Mouse (Mus musculus) cortical plate, adult 2 months (tissue): Measurements from ENCODE around the gene Cavin2.

Source experiments
- CTCF ChIP-seq: fragments of 200-500 bp; IDR thresholded peaks from 2 replicates; pipeline ENCODE4 v1.5.1; 2011; ENCODE audit warnings: mild to moderate bottlenecking, control low read depth, low read length; ENCODE audit not compliant: insufficient read depth; ENCODE audit errors: extremely low read depth
- POLR2A ChIP-seq: fragments of 200-500 bp; IDR thresholded peaks from 2 replicates; pipeline ENCODE4 v1.6.1; 2011; ENCODE audit warnings: mild to moderate bottlenecking, low read length, control low read depth; ENCODE audit not compliant: insufficient read depth; ENCODE audit errors: extremely low read depth

DNA sequence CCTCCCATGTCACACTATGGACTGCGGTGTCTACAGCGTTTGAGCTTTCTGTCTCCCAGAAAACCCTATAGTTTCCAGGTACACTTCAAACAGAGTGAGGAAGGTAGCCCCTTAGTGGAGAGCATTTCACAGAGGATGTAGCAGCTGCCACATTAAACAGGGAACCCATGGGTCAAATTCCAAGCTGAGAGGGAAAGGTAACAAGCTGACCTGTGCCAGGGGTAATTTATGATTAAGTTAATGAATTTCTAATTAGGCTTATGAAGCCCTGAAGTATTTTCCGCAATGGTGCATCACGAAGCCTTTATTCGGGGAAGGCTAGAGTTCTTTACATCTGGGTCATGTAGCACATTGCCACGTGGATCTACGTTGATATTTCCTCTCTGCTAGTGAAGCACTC, 59.7 kb downstream of the Cavin2 start:
- TF ChIP-seq CTCF (no peak), POLR2A (no peak)
